Mouse (Mus musculus): ENCODE measurements at regions not wholly inside any gene's neighbourhood (a gene's known extent, or its start where the extent isn't known, plus 50 kb on each side); places are given as distances from the start of the nearest gene placed in this dataset.

GRCm38 (mm10) chr3:120000281-120000680 lies 216.0 kb upstream of the Ptbp2 start:
- no peak overlapping the region for H3K4me3 ChIP-seq (ENCODE audit: insufficient read depth, poor library complexity, severe bottlenecking)
- H3K79me2 ChIP-seq (ENCODE audit: control insufficient read depth, insufficient read depth), result no peaks in the 10 kb centered on the region
- no peak overlapping the region for H3ac ChIP-seq (ENCODE audit: control insufficient read depth, insufficient read length, low read depth)
- H3K79me3 ChIP-seq (ENCODE audit: low read depth), result no peaks in the 10 kb centered on the region
- no peak for TF ChIP-seq MYOD1 (IDR thresholded peaks at IDR 0.05; ENCODE audit: control insufficient read depth, insufficient read length, low read depth)
- no peak for TF ChIP-seq MYOG (IDR thresholded peaks at IDR 0.05; ENCODE audit: control insufficient read depth, extremely low read depth, insufficient read length)
- no peaks in the 10 kb centered on the region for H3K27me3 ChIP-seq (ENCODE audit: control insufficient read depth, insufficient read depth, insufficient read length)
- H3K36me3 ChIP-seq (ENCODE audit: control insufficient read depth, insufficient read depth), result no peaks in the 10 kb centered on the region

DNA sequence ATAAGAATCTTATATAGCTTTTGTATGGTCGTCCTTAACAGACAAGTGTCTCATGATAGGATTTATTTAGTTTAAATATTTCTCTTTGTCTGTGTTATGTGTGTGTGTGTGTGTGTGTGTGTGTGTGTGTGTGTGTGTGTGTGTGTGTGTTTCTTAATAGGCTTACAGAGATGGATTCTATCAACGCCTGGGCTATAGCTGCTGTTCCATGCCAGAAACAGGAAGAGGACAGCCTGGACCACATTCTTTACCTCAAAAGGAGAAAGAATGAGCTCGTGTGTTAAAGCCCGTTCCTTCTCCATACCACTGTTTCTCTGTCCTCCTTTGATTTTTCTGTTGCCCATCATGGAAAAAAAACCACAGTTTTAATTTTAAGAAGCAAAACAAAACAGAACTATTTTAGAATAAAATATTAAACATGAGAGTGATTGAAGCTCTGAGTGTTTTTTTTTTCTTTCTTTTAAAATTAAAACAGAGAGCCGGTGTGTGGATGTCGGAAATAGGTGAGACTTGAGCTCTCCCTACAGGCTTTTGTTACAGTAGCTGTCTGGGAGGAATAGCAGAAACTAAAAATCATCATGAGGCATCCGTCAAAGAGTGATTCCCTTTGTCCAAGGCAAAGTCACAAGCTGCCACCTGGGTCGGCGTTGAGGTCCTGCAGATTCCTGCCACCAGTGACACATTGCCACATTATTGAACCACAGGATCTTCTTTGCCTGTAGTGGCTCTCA lies 212.2 kb upstream of the Ptbp2 start:
- H3K79me3 ChIP-seq (ENCODE audit: low read depth), result no peaks in the 10 kb centered on the region
- H3K27me3 ChIP-seq (ENCODE audit: control insufficient read depth, insufficient read depth, insufficient read length), result no peaks in the 10 kb centered on the region

GRCm38 (mm10) chr3:119995781-119996180 lies 211.5 kb upstream of the Ptbp2 start:
- Histone ChIP-seq H3K79me2 (ENCODE audit: control insufficient read depth, insufficient read depth) (no peaks in the 10 kb centered on the region), H3ac (ENCODE audit: control insufficient read depth, insufficient read length, low read depth) (no peak overlapping the region), H3K36me3 (ENCODE audit: control insufficient read depth, insufficient read depth) (no peaks in the 10 kb centered on the region), H3K79me3 (ENCODE audit: low read depth) (no peaks in the 10 kb centered on the region), H3K27me3 (ENCODE audit: control insufficient read depth, insufficient read depth, insufficient read length) (no peaks in the 10 kb centered on the region), H3K4me3 (ENCODE audit: insufficient read depth, poor library complexity, severe bottlenecking) (no peak overlapping the region)
- TF ChIP-seq CEBPB (IDR thresholded peaks at IDR 0.05; ENCODE audit: low read depth), result no peak
- no peak for TF ChIP-seq USF1 (IDR thresholded peaks at IDR 0.05; ENCODE audit: low read depth)
- no peak for TF ChIP-seq MAX (IDR thresholded peaks at IDR 0.05)
- no peak for TF ChIP-seq MYOD1 (IDR thresholded peaks at IDR 0.05; ENCODE audit: control insufficient read depth, insufficient read length, low read depth)

More for the DNA sequence above, 212.2 kb upstream of the Ptbp2 start:
- H3K4me3 ChIP-seq (ENCODE audit: insufficient read depth, poor library complexity, severe bottlenecking), result no peak overlapping the region
- H3K36me3 ChIP-seq (ENCODE audit: control insufficient read depth, insufficient read depth), result no peaks in the 10 kb centered on the region
- no peaks in the 10 kb centered on the region for H3K79me2 ChIP-seq (ENCODE audit: control insufficient read depth, insufficient read depth)
- no peak overlapping the region for H3ac ChIP-seq (ENCODE audit: control insufficient read depth, insufficient read length, low read depth)
- TF ChIP-seq CEBPB (IDR thresholded peaks at IDR 0.05; ENCODE audit: low read depth) (no peak), MAX (IDR thresholded peaks at IDR 0.05) (no peak), FOSL1 (IDR thresholded peaks at IDR 0.05; ENCODE audit: insufficient read depth, low read length, poor library complexity, severe bottlenecking) (no peak), CTCF (IDR thresholded peaks at IDR 0.05; ENCODE audit: control insufficient read depth, insufficient read depth, insufficient read length) (no peak), MYOD1 (IDR thresholded peaks at IDR 0.05; ENCODE audit: control insufficient read depth, insufficient read length, low read depth) (no peak), MYOG (IDR thresholded peaks at IDR 0.05; ENCODE audit: control insufficient read depth, extremely low read depth, insufficient read length) (no peak), USF1 (IDR thresholded peaks at IDR 0.05; ENCODE audit: low read depth) (no peak)

DNA sequence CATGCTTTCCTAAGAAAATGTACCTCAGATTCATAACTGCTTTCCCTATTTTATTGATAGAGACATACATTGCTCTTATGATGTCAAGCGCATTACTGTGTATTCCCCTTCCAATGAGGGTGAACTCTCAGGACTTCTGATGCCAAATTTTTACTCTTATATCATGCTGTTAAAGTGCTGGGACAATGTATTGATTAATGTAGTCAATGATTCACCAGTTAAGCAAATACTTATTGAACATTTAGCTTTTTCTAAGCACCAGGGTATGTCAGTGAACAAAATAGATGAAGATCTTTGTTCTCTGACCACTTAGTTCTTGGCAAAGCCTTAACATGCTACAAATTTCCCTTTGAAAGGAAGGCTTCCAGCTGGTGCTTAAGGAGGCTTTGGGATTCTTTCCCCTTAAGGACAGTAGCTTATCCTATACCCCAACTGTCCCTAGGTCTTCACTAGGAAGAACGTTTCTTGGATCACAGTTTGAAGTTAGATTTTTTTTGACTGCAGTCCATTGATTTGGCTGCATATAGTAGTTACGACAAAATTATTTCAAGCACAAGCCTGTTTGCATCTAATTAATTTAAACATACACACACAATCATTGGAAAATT lies 203.1 kb upstream of the Ptbp2 start:
- Histone ChIP-seq H3K79me3 (ENCODE audit: low read depth) (no peaks in the 10 kb centered on the region), H3K36me3 (ENCODE audit: control insufficient read depth, insufficient read depth) (no peaks in the 10 kb centered on the region), H3ac (ENCODE audit: control insufficient read depth, insufficient read length, low read depth) (no peak overlapping the region), H3K27me3 (ENCODE audit: control insufficient read depth, insufficient read depth, insufficient read length) (no peaks in the 10 kb centered on the region), H3K4me3 (ENCODE audit: insufficient read depth, poor library complexity, severe bottlenecking) (no peak overlapping the region), H3K79me2 (ENCODE audit: control insufficient read depth, insufficient read depth) (no peaks in the 10 kb centered on the region)
- TF ChIP-seq FOSL1 (IDR thresholded peaks at IDR 0.05; ENCODE audit: insufficient read depth, low read length, poor library complexity, severe bottlenecking) (no peak), MYOD1 (IDR thresholded peaks at IDR 0.05; ENCODE audit: control insufficient read depth, insufficient read length, low read depth) (no peak), USF1 (IDR thresholded peaks at IDR 0.05; ENCODE audit: low read depth) (no peak)

DNA sequence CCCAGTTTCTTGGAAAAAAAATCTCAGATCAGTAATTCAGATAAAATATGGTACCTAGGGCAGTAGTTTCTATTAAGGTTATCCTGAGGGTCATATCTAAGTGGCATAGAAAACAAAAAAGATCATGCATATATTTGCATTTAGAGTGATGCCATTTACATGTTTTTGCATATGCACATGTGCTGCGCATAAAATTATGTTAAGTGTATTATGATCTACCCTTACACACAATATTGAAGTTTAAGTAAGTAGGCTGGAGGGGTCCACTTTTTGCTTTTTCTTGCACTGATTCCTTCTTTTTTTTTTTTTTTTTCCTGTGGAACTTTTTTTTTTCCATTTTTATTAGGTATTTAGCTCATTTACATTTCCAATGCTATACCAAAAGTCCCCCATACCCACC lies 193.1 kb upstream of the Ptbp2 start:
- Histone ChIP-seq H3K79me2 (ENCODE audit: control insufficient read depth, insufficient read depth) (no peaks in the 10 kb centered on the region), H3K4me3 (ENCODE audit: insufficient read depth, poor library complexity, severe bottlenecking) (no peak overlapping the region), H3K36me3 (ENCODE audit: control insufficient read depth, insufficient read depth) (no peaks in the 10 kb centered on the region), H3K79me3 (ENCODE audit: low read depth) (no peaks in the 10 kb centered on the region), H3K27me3 (ENCODE audit: control insufficient read depth, insufficient read depth, insufficient read length) (no peaks in the 10 kb centered on the region), H3ac (ENCODE audit: control insufficient read depth, insufficient read length, low read depth) (no peak overlapping the region)
- no peak for TF ChIP-seq MAX (IDR thresholded peaks at IDR 0.05)
- TF ChIP-seq CTCF (IDR thresholded peaks at IDR 0.05; ENCODE audit: control insufficient read depth, insufficient read depth, insufficient read length), result no peak
- no peak for TF ChIP-seq FOSL1 (IDR thresholded peaks at IDR 0.05; ENCODE audit: insufficient read depth, low read length, poor library complexity, severe bottlenecking)
- TF ChIP-seq MYOD1 (IDR thresholded peaks at IDR 0.05; ENCODE audit: control insufficient read depth, insufficient read length, low read depth), result no peak
- no peak for TF ChIP-seq CEBPB (IDR thresholded peaks at IDR 0.05; ENCODE audit: low read depth)
- no peak for TF ChIP-seq MYOG (IDR thresholded peaks at IDR 0.05; ENCODE audit: control insufficient read depth, extremely low read depth, insufficient read length)
- TF ChIP-seq USF1 (IDR thresholded peaks at IDR 0.05; ENCODE audit: low read depth), result no peak

- Histone ChIP-seq H3K36me3 (ENCODE audit: control insufficient read depth, insufficient read depth) (no peaks in the 10 kb centered on the region), H3K27me3 (ENCODE audit: control insufficient read depth, insufficient read depth, insufficient read length) (no peaks in the 10 kb centered on the region), H3K4me3 (ENCODE audit: insufficient read depth, poor library complexity, severe bottlenecking) (no peak overlapping the region), H3K79me3 (ENCODE audit: low read depth) (no peaks in the 10 kb centered on the region), H3ac (ENCODE audit: control insufficient read depth, insufficient read length, low read depth) (no peak overlapping the region), H3K79me2 (ENCODE audit: control insufficient read depth, insufficient read depth) (no peaks in the 10 kb centered on the region)
- no peak for TF ChIP-seq MYOD1 (IDR thresholded peaks at IDR 0.05; ENCODE audit: control insufficient read depth, insufficient read length, low read depth)
- TF ChIP-seq CEBPB (IDR thresholded peaks at IDR 0.05; ENCODE audit: low read depth), result no peak
- TF ChIP-seq MYOG (IDR thresholded peaks at IDR 0.05; ENCODE audit: control insufficient read depth, extremely low read depth, insufficient read length), result no peak
- no peak for TF ChIP-seq CTCF (IDR thresholded peaks at IDR 0.05; ENCODE audit: control insufficient read depth, insufficient read depth, insufficient read length)
- no peak for TF ChIP-seq USF1 (IDR thresholded peaks at IDR 0.05; ENCODE audit: low read depth)
- no peak for TF ChIP-seq MAX (IDR thresholded peaks at IDR 0.05)
- TF ChIP-seq FOSL1 (IDR thresholded peaks at IDR 0.05; ENCODE audit: insufficient read depth, low read length, poor library complexity, severe bottlenecking), result no peak
Measured at GRCm38 (mm10) chr3:119976363-119976762, 192.1 kb upstream of the Ptbp2 start.

Measured in C2C12 (cell line).